Mouse (Mus musculus): ENCODE results near the gene Patj.
"Not testable (repeated sequence)": the region's sequence is repeated elsewhere in the genome, so short reads cannot be mapped to it uniquely, and the experiment has no call there.

Patj gene

GRCm38 (mm10) chr4:98581456-98581855, 185.9 kb downstream of the Patj start:
- DNase-seq (ENCODE audit: low spot score), result no peak

GRCm38 (mm10) chr4:98584023-98584422, 188.4 kb downstream of the Patj start:
- DNase-seq (ENCODE audit: low spot score), result no peak

- DNase-seq (ENCODE audit: low spot score), result no peak
These were observed 190.7 kb downstream of the Patj start for GRCm38 (mm10) chr4:98586303-98586702.

- DNase-seq (ENCODE audit: low spot score), result no peak
These were observed 192.1 kb downstream of the Patj start for GRCm38 (mm10) chr4:98587686-98588085.

- DNase-seq (ENCODE audit: low spot score), result no peak
These were observed 198.4 kb downstream of the Patj start for GRCm38 (mm10) chr4:98593961-98594360.

- no peak for DNase-seq (ENCODE audit: low spot score)
These were observed 203.0 kb downstream of the Patj start for GRCm38 (mm10) chr4:98598546-98598971.

- DNase-seq (ENCODE audit: low spot score), result no peak
These were observed 203.8 kb downstream of the Patj start for GRCm38 (mm10) chr4:98599358-98599757.

GRCm38 (mm10) chr4:98603131-98603530, 207.5 kb downstream of the Patj start:
- no peak for DNase-seq (ENCODE audit: low spot score)

- DNase-seq (ENCODE audit: low spot score), result no peak
These were observed 214.9 kb downstream of the Patj start for GRCm38 (mm10) chr4:98610501-98610900.

GRCm38 (mm10) chr4:98614395-98614794, 218.8 kb downstream of the Patj start:
- DNase-seq (ENCODE audit: low spot score), result no peak

- no peak for DNase-seq (ENCODE audit: low spot score)
These were observed 223.6 kb downstream of the Patj start for GRCm38 (mm10) chr4:98619199-98619598.

GRCm38 (mm10) chr4:98620986-98621784, 225.6 kb downstream of the Patj start:
- DNase-seq (ENCODE audit: low spot score), result no peak

- DNase-seq (ENCODE audit: low spot score), result no peak
These were observed 226.6 kb downstream of the Patj start for GRCm38 (mm10) chr4:98622180-98622579.

- DNase-seq (ENCODE audit: low spot score), result no peak
These were observed 227.6 kb downstream of the Patj start for GRCm38 (mm10) chr4:98622996-98623673.

- DNase-seq (ENCODE audit: low spot score), result no peak
These were observed 232.7 kb downstream of the Patj start for GRCm38 (mm10) chr4:98628286-98628685.

- DNase-seq (ENCODE audit: low spot score), result not testable (repeated sequence)
These were observed 233.6 kb downstream of the Patj start for GRCm38 (mm10) chr4:98629217-98629616.

GRCm38 (mm10) chr4:98635140-98635837, 239.7 kb downstream of the Patj start:
- no peak for DNase-seq (ENCODE audit: low spot score)

GRCm38 (mm10) chr4:98638731-98639130, 243.1 kb downstream of the Patj start:
- DNase-seq (ENCODE audit: low spot score), result no peak

- DNase-seq (ENCODE audit: low spot score), result no peak
These were observed 258.1 kb downstream of the Patj start for GRCm38 (mm10) chr4:98653650-98654049.

GRCm38 (mm10) chr4:98654419-98654821, 258.8 kb downstream of the Patj start:
- DNase-seq (ENCODE audit: low spot score), result no peak

- DNase-seq (ENCODE audit: low spot score), result no peak
These were observed 261.2 kb downstream of the Patj start for GRCm38 (mm10) chr4:98656759-98657158.

- DNase-seq (ENCODE audit: low spot score), result no peak
These were observed 263.4 kb downstream of the Patj start for GRCm38 (mm10) chr4:98659032-98659431.

GRCm38 (mm10) chr4:98660534-98660933, 264.9 kb downstream of the Patj start:
- DNase-seq (ENCODE audit: low spot score), result no peak
